Mouse (Mus musculus) cerebellum, adult 2 months (tissue): ENCODE data around the gene Def6.

Experiments used
- CTCF ChIP-seq: fragments of 200-500 bp; IDR thresholded peaks from 2 replicates; pipeline ENCODE4 v1.5.1; 2011; ENCODE audit warnings: low read depth, mild to moderate bottlenecking, control low read depth, low read length, moderate library complexity, borderline replicate concordance; ENCODE audit not compliant: insufficient read depth
- POLR2A ChIP-seq: fragments of 200-500 bp; IDR thresholded peaks from 2 replicates; pipeline ENCODE4 v1.6.1; 2011; ENCODE audit warnings: low read length, control low read depth, borderline replicate concordance; ENCODE audit not compliant: insufficient read depth

DNA sequence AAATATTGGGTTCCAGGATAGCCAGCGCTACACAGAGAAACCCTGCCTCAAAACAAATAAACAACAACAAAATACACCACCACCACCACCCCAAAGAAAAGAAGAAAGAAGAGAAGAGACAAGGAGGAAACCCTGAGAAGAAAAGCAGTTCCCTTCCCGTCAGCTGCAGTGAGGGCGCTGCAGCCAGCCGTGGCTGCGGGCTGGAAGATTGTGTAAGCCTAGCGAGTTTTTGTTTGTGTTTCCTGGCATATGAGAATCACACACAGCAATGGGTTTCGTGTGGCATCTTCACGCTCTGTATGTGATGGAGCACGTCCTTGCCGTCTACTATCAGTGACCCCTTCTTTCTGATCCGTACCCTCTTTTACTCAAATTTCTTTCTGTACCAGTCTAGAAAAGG is 39.1 kb downstream of the Def6 start:
- no peak for TF ChIP-seq CTCF
- TF ChIP-seq POLR2A, result no peak
